Mouse (Mus musculus) heart, embryonic 16.5 days (tissue): ENCODE measurements around the gene Podnl1. TPM values are rescaled to one million over a fixed set of nuclear protein-coding genes. Genes with fewer than 3 reads are reported as not detected.

ENCODE experiments used
- ATAC-seq: fragments of 200-750 bp; cut with Nextera tagmentation; replicated peaks from 2 replicates; pipeline ENCODE4 v1.8.0; 2017; ENCODE audit warnings: moderate number of reproducible peaks; ENCODE audit not compliant: insufficient read depth, low FRiP score; ENCODE audit errors: extremely low read depth
- H3K27ac ChIP-seq: fragments of 300-500 bp; sonication (generic); 2 replicates; pipeline ENCODE4 v1.5.1; 2014; ENCODE audit warnings: mild to moderate bottlenecking, low read length, control low read depth, moderate library complexity
- H3K27me3 ChIP-seq: fragments of 300-500 bp; sonication (generic); 2 replicates; pipeline ENCODE4 v1.6.1; 2014; ENCODE audit warnings: low read length, mixed read lengths; ENCODE audit not compliant: control insufficient read depth, insufficient read depth
- H3K36me3 ChIP-seq: fragments of 300-500 bp; sonication (generic); 2 replicates; pipeline ENCODE4 v1.6.1; 2014; ENCODE audit not compliant: control insufficient read depth, insufficient read depth
- H3K4me1 ChIP-seq: fragments of 300-500 bp; sonication (generic); 2 replicates; pipeline ENCODE4 v1.6.1; 2014; ENCODE audit warnings: low read length, mixed read lengths; ENCODE audit not compliant: control insufficient read depth, insufficient read depth
- H3K4me2 ChIP-seq: fragments of 300-500 bp; sonication (generic); 2 replicates; pipeline ENCODE4 v1.6.1; 2014; ENCODE audit warnings: low read depth, mild to moderate bottlenecking, control low read depth, low read length
- H3K4me3 ChIP-seq: fragments of 300-500 bp; sonication (generic); 2 replicates; pipeline ENCODE4 v1.5.1; 2014; ENCODE audit warnings: mild to moderate bottlenecking, control low read depth, low read length
- H3K9ac ChIP-seq: fragments of 300-500 bp; sonication (generic); 2 replicates; pipeline ENCODE4 v1.6.1; 2014; ENCODE audit warnings: low read length, control low read depth
- H3K9me3 ChIP-seq: fragments of 300-500 bp; sonication (generic); replicated peaks from 2 replicates; pipeline ENCODE4 v1.6.1; 2016; ENCODE audit warnings: low read length; ENCODE audit not compliant: control insufficient read depth
- WGBS: fragments of 180-500 bp; shearing (Covaris S2); extraction: QIAGEN DNeasy Blood & Tissue Kit; methylation state at CpG from one replicate; pipeline ENCODE4 v1.1.7; 2014; 5-methylcytosine and 5-hydroxymethylcytosine counted together
- polyA plus RNA-seq: library from polyadenylated mRNA; unstranded; fragments of >200 nt; fragmentation: Nextera tagmentation; extraction: Ambion mirVana; gene quantifications from 2 replicates; pipeline ENCODE4 v1.2.1, GENCODE M21; 2015

The Podnl1 gene
- polyA plus RNA-seq, 1 experiment from 2014 or later: 0.37 TPM

DNA sequence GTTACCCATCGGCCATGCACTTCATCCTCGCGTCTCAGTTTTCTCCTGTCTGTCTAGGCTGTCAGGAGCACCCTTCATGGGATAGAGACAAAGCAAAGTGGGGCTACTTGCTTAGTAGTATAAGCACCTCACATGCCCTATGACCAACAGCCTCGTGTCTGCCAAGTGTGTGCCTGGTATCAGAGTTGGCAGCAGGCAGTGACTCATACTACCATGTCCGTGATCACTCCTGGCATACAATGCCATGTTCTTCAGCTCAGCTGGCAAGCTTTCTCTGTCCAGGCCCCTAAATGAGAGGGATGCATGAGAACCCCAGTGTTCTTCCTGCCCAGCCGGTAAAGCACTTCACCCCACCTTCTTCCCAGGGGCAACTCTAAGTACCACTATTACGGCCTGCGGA lies 35.2 kb upstream of the Podnl1 start:
- WGBS: 88% methylated on average over 8 of the region's 8 CpGs
- Histone ChIP-seq H3K9me3 (no peaks in the 10 kb centered on the region), H3K4me2 (no peak overlapping the region), H3K4me3 (no peak overlapping the region), H3K9ac (no peak overlapping the region), H3K36me3 (peaks cover 19% of the 10 kb centered on the region), H3K4me1 (no peaks in the 10 kb centered on the region), H3K27ac (no peak overlapping the region), H3K27me3 (no peaks in the 10 kb centered on the region)
- ATAC-seq: no peak

DNA sequence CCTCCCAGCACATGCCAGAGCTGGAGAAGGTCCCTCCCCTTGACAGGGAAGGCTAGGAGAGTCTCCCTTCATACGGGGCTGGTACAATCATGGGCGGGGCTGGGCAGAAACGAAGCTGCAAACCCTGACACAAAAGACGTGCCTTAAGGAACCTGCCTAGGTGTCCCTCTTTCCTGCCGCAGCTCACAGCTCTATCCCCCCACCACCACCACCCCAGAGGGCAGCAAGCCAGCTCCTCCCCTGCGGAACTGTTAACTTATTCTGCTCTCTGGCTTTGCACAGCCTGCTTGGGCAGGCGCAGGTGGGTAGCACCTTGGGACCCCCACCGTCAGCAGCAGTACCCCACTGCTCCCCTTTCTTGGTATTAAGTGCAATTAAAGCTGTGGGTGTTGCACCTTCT lies 29.7 kb upstream of the Podnl1 start:
- H3K9ac ChIP-seq: no peak overlapping the region
- H3K27ac ChIP-seq: no peak overlapping the region
- ATAC-seq: no peak
- no peaks in the 10 kb centered on the region for H3K27me3 ChIP-seq
- H3K4me1 ChIP-seq: no peaks in the 10 kb centered on the region
- no peak overlapping the region for H3K4me3 ChIP-seq
- H3K4me2 ChIP-seq: no peak overlapping the region
- H3K36me3 ChIP-seq: peaks cover 41% of the 10 kb centered on the region
- no peaks in the 10 kb centered on the region for H3K9me3 ChIP-seq
- WGBS: 75% methylated on average over 8 of the region's 8 CpGs

GRCm38 (mm10) chr8:84098376-84098775 lies 27.4 kb upstream of the Podnl1 start:
- 88% methylated on average over 7 of the region's 7 CpGs for WGBS
- H3K4me3 ChIP-seq: no peak overlapping the region
- no peak overlapping the region for H3K27ac ChIP-seq
- no peaks in the 10 kb centered on the region for H3K27me3 ChIP-seq
- H3K9me3 ChIP-seq: no peaks in the 10 kb centered on the region
- peaks cover 42% of the 10 kb centered on the region for H3K36me3 ChIP-seq
- no peak overlapping the region for H3K9ac ChIP-seq
- no peak overlapping the region for H3K4me2 ChIP-seq
- peaks cover 4% of the 10 kb centered on the region for H3K4me1 ChIP-seq
- no peak for ATAC-seq

- no peak overlapping the region for H3K4me3 ChIP-seq
- H3K36me3 ChIP-seq: peaks cover 27% of the 10 kb centered on the region
- WGBS: 91% methylated on average over 25 of the region's 25 CpGs
- no peak for ATAC-seq
- no peak overlapping the region for H3K27ac ChIP-seq
- no peaks in the 10 kb centered on the region for H3K27me3 ChIP-seq
- H3K9ac ChIP-seq: no peak overlapping the region
- peaks cover 13% of the 10 kb centered on the region for H3K4me1 ChIP-seq
- H3K4me2 ChIP-seq: no peak overlapping the region
- no peaks in the 10 kb centered on the region for H3K9me3 ChIP-seq
These were observed 24.1 kb upstream of the Podnl1 start for GRCm38 (mm10) chr8:84101476-84102270.

DNA sequence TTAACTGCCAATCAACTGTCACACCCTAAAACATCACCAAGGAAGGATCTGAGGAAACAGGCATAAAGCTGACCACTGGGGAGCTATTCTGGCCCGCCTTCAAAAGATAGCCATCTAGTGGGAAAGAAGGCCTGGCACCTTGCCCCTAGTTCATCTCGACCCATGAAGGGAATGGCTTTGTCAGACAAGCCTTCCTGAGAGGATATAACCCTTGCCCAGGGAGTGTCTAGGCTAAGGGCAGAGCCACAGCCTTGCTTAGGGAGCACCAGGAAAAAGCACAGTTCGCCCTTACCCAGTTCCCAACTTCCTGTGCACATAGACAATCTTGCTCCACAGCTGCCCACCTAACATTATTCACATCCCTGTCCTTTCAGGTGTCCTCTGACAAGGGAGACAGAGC lies 22.2 kb upstream of the Podnl1 start:
- Histone ChIP-seq H3K27ac (0 out of 2 replicates have a peak overlapping the region, but pooled peaks have one; percentile 10), H3K4me1 (peaks cover 13% of the 10 kb centered on the region), H3K27me3 (no peaks in the 10 kb centered on the region), H3K36me3 (peaks cover 8% of the 10 kb centered on the region; the same call in 1 of the 2 replicates), H3K9me3 (no peaks in the 10 kb centered on the region), H3K9ac (peak overlapping the region; percentile 85), H3K4me3 (peak overlapping the region; percentile 70), H3K4me2 (peak overlapping the region; percentile 80)
- no peak for ATAC-seq
- WGBS: 43% methylated on average over 3 of the region's 3 CpGs

DNA sequence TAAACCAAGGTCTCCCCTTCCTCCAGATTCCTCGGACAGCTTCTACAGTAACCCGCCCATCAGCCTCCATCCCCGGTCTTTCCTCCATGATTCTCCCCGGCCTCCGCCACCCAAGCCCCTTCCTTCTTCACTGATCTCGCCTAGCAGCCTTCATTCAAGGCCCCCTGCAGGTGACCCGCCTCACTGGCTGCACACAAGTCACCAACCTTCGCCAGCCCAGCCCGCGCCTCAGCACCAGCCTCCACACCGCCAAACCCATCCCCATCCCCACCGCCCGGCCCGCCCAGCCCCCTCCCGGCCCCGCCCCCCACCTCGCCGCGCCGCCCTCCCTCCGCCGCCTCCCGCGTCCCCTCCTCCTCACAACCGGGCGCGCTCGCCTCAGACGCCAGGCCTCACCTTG lies 21.6 kb upstream of the Podnl1 start:
- peak overlapping the region; percentile 87 for H3K27ac ChIP-seq
- no peaks in the 10 kb centered on the region for H3K9me3 ChIP-seq
- no peaks in the 10 kb centered on the region for H3K27me3 ChIP-seq
- H3K4me3 ChIP-seq: peak overlapping the region; percentile 70
- H3K4me2 ChIP-seq: peak overlapping the region; percentile 80
- peak overlapping the region; percentile 85 for H3K9ac ChIP-seq
- ATAC-seq: peak; percentile 67
- under 1% methylated on average over 27 of the region's 29 CpGs for WGBS
- peaks cover 13% of the 10 kb centered on the region for H3K4me1 ChIP-seq
- peaks cover 8% of the 10 kb centered on the region; the same call in 1 of the 2 replicates for H3K36me3 ChIP-seq

GRCm38 (mm10) chr8:84104697-84105609 lies 20.8 kb upstream of the Podnl1 start, which contains the start of gene Dcaf15:
TSS of gene Dcaf15 (minus strand) at chr8:84104768.
- 9% methylated on average over 42 of the region's 42 CpGs for WGBS
- H3K4me3 ChIP-seq: peak within 1 kb of the TSS; percentile 70
- H3K27me3 ChIP-seq: no peaks in the 10 kb centered on the region
- peak within 1 kb of the TSS; percentile 87 for H3K27ac ChIP-seq
- H3K36me3 ChIP-seq: peaks cover 8% of the 10 kb centered on the region; the same call in 1 of the 2 replicates
- H3K4me1 ChIP-seq: peaks cover 13% of the 10 kb centered on the region
- peak within 1 kb of the TSS; percentile 80 for H3K4me2 ChIP-seq
- no peaks in the 10 kb centered on the region for H3K9me3 ChIP-seq
- ATAC-seq: peak; percentile 98
- peak within 1 kb of the TSS; percentile 85 for H3K9ac ChIP-seq

- H3K36me3 ChIP-seq: peaks cover 8% of the 10 kb centered on the region; the same call in 1 of the 2 replicates
- H3K4me3 ChIP-seq: no peak overlapping the region
- H3K4me2 ChIP-seq: no peak overlapping the region
- H3K9me3 ChIP-seq: no peaks in the 10 kb centered on the region
- WGBS: 73% methylated on average over 2 of the region's 2 CpGs
- H3K4me1 ChIP-seq: peaks cover 13% of the 10 kb centered on the region
- no peak for ATAC-seq
- no peak overlapping the region for H3K27ac ChIP-seq
- H3K9ac ChIP-seq: no peak overlapping the region
- H3K27me3 ChIP-seq: no peaks in the 10 kb centered on the region
These were observed 20.1 kb upstream of the Podnl1 start for GRCm38 (mm10) chr8:84105676-84106075.
